Mouse (Mus musculus) cortical plate, adult 2 months (tissue): ENCODE results near the gene Adamtsl4. TPM values are rescaled to one million over a fixed set of nuclear protein-coding genes. Genes with fewer than 3 reads are reported as not detected.
"Not testable (repeated sequence)": the region's sequence is repeated elsewhere in the genome, so short reads cannot be mapped to it uniquely, and the experiment has no call there.

Experiments
- H3K27ac ChIP-seq: fragments of 200-500 bp; 2 replicates; pipeline ENCODE4 v1.5.1; 2012; ENCODE audit warnings: low read length, control low read depth, inconsistent platforms; ENCODE audit not compliant: insufficient read depth
- H3K4me1 ChIP-seq: fragments of 200-500 bp; 2 replicates; pipeline ENCODE4 v1.6.1; 2011; ENCODE audit warnings: low read length; ENCODE audit not compliant: control insufficient read depth, insufficient read depth
- H3K4me3 ChIP-seq: fragments of 200-500 bp; 2 replicates; pipeline ENCODE4 v1.5.1; 2011; ENCODE audit warnings: mild to moderate bottlenecking, low read length, control low read depth; ENCODE audit not compliant: insufficient read depth
- CTCF ChIP-seq: fragments of 200-500 bp; IDR thresholded peaks from 2 replicates; pipeline ENCODE4 v1.5.1; 2011; ENCODE audit warnings: mild to moderate bottlenecking, control low read depth, low read length; ENCODE audit not compliant: insufficient read depth; ENCODE audit errors: extremely low read depth
- POLR2A ChIP-seq: fragments of 200-500 bp; IDR thresholded peaks from 2 replicates; pipeline ENCODE4 v1.6.1; 2011; ENCODE audit warnings: mild to moderate bottlenecking, low read length, control low read depth; ENCODE audit not compliant: insufficient read depth; ENCODE audit errors: extremely low read depth
- polyA plus RNA-seq: library from polyadenylated mRNA; depleted of rRNA; stranded (reverse); fragments of >200 nt; gene quantifications from 2 replicates; pipeline ENCODE4 v1.2.3, GENCODE M21; 2012

Adamtsl4 gene
- polyA plus RNA-seq, 1 experiment = 6.0 TPM

DNA sequence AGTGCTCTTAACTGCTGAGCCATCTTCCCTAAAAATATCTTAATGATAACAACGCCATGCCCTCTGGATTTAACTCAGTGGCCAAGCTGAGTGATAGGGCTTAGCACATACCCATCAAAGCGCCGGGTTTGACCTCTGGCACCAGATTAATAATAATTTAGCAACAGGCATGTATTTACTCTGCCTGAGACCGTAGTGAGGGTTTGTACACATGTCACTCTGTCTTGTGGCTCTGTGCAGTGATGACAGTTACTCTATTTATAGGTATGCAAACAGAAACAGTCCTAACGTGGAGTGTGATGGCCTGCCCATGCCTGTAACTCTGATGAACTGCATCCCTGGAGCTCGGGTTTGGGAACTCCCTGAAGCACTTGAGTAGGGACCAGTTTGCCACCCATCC, 5.0 kb upstream of the Adamtsl4 start:
- H3K27ac ChIP-seq = no peak overlapping the region
- H3K4me3 ChIP-seq = no peak overlapping the region
- TF ChIP-seq CTCF (no peak), POLR2A (no peak)
- peaks cover 2% of the 10 kb centered on the region; the same call in 1 of the 2 replicates for H3K4me1 ChIP-seq

DNA sequence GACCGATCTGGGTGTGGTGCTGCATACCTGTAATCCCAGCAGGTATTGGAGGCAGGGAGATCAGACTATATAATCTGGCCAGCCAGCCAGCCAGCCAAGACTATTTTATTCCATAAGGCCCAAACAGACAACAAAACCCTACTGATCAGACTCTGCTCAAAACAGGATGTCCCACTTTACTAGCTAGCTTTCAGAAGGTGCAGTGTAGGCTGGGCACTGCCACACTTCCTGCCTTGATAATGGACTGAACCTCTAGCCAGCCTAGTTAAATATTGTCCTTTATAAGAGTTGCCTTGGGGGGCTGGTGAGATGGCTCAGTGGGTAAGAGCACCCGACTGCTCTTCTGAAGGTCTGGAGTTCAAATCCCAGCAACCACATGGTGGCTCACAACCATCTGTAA, 2.8 kb upstream of the Adamtsl4 start:
- not testable (repeated sequence) for H3K27ac ChIP-seq, H3K4me3 ChIP-seq, H3K4me1 ChIP-seq

DNA sequence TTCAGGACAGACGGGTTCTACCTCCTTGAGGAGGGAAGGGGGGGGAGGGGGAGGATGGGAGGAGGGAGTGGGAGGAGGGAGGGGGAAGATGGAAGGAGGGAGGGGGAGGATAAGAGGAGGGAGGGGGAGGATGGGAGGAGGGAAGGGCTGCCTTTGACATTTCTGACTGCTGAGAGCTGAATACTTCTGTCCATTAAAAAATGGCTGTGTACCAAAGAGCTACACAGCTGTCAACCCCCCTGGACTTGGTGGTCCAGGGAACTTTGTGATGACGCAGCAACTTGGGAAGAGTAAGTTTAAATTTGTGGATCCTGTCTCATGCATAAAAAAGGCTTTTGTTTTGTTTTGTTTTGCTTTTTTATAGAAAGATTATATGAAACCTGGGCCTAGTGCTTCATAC, 2.2 kb upstream of the Adamtsl4 start:
- Histone ChIP-seq H3K4me3 (no peak overlapping the region), H3K4me1 (peaks cover under 1% of the 10 kb centered on the region; the same call in 1 of the 2 replicates), H3K27ac (no peak overlapping the region)
- no peak for TF ChIP-seq CTCF
- TF ChIP-seq POLR2A = no peak

DNA sequence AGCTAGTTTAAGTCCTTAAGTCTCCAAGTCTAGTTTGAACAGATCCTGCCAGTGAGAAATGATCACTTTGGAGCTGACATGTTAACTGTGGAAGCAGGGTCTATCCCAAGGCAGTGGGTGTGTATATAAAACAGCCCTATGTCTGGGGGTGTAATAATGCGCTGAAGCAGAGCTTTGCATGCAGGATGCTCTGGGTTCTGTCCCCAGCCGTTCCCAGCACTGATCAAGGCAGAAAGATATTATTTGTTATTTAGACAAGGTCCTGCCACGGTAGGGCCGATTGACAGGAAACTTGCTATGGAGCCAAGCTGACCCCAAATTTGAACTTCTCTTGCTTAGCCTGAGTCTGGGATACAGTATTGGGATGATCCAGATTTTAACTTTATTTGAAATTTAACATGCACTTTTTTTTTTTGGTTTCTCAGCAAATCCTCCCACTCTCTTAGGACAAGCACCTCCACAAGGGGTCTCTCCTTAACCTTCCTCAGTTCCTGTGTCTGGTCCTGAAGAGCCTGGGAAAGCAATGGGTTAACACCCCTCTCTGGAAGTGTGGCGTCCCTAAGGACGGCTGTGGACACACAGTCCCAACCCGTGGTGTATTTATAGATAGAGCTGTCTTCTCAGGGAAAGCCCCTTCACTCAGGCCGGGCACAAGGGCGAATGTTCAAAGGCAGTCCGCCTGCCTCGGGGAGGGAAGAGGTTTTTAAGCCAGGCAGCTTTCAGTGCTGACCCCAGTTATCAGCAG, 1.6 kb upstream of the Adamtsl4 start:
- Histone ChIP-seq H3K4me1 (no peaks in the 10 kb centered on the region), H3K27ac (no peak overlapping the region), H3K4me3 (no peak overlapping the region)
- TF ChIP-seq POLR2A (no peak), CTCF (no peak)

DNA sequence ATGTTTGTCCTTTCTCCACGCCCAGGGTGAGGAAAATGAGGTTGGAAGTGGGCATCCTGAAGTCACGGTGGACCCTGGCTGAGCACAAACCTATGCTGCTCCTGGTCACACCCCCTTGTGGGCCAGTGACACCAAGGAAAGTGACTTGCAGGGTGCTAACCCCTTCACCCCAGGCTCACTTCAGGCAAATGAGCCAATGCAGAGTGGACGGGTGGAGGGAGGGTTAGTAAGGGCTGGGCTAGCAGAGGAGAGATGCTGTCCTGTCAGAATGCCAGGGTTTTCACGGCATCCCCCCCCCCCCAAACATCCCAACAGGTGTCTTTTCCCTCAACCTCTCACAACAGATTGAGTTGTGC, 571 bp downstream of the Adamtsl4 start:
- Histone ChIP-seq H3K27ac (no peak overlapping the region), H3K4me1 (no peaks in the 10 kb centered on the region), H3K4me3 (peak overlapping the region; percentile 39)
- no peak for TF ChIP-seq CTCF
- TF ChIP-seq POLR2A = no peak

DNA sequence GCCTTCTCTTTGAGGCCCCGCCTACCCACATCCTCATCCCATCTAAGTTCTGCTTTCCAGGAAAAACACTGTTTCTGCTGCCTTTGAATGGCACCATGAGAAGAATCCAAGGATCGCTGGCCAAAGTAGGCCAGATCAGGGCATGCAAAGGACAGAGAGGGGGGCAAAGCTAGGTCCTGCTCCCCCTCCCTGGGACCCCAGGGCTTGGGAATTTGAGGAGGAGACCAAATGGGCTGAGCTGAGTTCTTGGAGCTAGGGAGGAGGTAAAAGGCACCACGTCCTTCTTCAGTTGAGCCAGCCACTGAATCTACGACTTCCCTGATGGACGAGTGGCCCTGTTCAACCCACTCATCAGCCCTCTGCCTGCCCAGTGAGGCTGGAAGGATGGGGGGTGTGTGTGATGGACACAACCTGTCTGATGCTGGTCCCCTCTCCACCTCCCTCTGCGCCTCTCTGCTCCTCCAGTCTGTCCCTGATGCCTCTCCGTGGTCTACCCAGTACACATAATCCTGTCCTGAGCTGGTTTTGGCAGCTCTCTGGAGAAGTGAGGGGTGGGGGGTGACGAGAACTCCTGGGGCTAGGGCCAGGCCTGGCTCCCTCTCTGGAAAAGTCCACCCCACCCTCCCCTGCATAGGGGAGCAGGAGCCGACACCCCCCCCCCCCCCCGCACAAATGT, 1.1 kb downstream of the Adamtsl4 start:
- Histone ChIP-seq H3K27ac (no peak overlapping the region), H3K4me3 (peak overlapping the region; percentile 39; the same call in 1 of the 2 replicates), H3K4me1 (no peaks in the 10 kb centered on the region)
- TF ChIP-seq CTCF (no peak), POLR2A (no peak)

DNA sequence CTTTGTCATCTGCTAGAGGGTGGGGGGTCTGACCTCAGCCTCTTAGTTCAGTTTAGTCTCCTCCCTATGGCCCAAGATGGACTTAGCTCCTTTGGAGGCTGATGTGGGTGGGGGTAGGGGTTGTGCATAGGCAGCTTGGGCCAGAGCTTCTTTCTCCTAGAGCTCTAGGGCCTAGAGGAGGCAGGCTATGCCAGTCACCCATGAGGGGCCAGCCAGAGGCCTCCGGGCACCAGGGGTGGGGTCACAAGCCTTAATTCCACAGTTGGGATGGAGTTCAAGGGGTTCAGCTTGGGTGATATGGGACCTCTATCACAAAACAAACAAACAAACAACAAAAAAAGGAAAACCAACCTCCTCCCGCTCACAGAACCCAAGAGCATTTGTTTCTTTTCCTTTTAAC, 2.0 kb downstream of the Adamtsl4 start:
- no peak for TF ChIP-seq POLR2A
- no peak for TF ChIP-seq CTCF
- no peaks in the 10 kb centered on the region for H3K4me1 ChIP-seq
- H3K27ac ChIP-seq = no peak overlapping the region
- H3K4me3 ChIP-seq = no peak overlapping the region

DNA sequence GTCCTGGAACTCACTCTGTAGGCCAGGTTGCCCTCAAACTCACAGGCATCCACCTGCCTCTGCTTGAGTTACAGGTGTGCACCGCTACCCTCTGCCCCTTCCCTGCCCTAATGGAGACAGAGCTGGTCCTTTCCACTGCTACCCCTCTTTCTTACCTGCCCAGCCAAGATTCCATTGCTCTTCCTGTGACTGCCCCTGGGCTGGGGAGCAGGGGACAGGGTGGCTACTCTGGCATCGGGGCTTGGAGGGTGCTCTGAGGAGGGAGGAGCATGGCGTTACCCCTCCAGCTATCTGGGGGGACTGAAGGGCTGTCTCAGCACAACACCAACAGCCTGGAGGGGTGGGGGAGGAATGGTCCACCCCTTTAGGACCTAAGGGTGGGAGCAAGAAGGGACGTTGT, 2.4 kb downstream of the Adamtsl4 start:
- H3K4me3 ChIP-seq = no peak overlapping the region
- no peaks in the 10 kb centered on the region for H3K4me1 ChIP-seq
- TF ChIP-seq CTCF = no peak
- TF ChIP-seq POLR2A = no peak
- H3K27ac ChIP-seq = no peak overlapping the region

DNA sequence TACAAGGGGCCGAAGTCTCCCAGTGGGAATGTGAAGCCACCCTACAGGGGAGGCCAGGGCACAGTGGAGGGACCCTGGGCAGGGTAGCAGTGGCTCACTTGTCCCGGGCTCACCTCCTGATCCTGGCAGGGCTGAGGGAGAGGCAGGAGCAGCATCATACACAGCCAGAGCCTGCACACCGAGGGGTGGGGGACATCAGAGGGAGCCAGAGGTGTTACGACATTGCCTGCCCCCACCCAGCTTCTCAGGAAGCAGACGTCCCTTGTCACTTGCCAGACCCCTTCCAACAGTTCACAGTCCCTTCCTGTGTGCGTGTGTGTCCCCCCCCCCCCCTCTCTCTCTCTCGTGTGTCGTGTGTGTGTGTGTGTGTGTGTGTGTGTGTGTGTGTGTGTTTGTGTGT, 2.9 kb downstream of the Adamtsl4 start:
- no peak overlapping the region for H3K4me3 ChIP-seq
- TF ChIP-seq POLR2A (no peak), CTCF (no peak)
- no peaks in the 10 kb centered on the region for H3K4me1 ChIP-seq
- H3K27ac ChIP-seq = no peak overlapping the region

DNA sequence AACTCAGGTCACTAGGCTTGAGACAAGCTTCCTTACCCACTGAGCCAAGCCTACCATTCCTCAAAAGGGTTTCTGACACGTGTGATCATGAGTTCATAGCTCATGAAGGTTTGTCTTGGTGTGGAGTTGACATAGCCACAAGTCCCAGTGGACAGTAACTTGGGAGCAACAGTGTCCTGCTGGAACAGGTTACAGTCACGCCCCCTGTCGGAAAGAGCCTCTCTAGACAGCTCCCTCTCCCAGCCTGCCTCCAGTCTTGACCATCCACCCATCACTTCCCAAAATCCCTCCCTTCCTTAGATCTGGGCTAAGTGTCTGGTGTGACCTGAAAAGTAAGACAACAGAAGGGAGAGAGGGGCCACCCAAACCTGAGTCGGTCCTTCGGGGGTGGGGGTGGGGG, 4.8 kb downstream of the Adamtsl4 start:
- no peak overlapping the region for H3K4me3 ChIP-seq
- no peak for TF ChIP-seq CTCF
- TF ChIP-seq POLR2A = no peak
- H3K27ac ChIP-seq = no peak overlapping the region
- no peaks in the 10 kb centered on the region for H3K4me1 ChIP-seq

DNA sequence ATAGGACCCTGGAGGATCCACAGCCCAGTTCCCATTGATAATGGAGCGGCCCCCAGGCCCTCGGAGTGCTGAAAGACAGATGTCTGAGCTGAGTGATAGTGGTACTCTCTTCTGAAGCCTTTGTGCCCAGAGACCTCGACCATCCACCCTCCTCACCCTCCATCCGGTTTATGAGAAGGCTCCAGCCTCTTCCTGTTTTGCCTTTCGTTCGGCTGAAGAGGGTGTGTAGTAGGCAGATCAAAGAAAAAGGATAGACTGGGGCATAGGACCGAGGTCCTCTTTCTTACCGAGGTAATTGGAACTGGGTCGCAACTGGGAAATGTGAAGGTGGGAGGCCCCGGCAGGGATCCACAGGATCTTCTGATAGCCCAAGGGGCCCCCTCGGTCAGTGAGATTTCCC, 6.4 kb downstream of the Adamtsl4 start:
- Histone ChIP-seq H3K4me1 (no peaks in the 10 kb centered on the region), H3K4me3 (no peak overlapping the region), H3K27ac (no peak overlapping the region)
- TF ChIP-seq CTCF (no peak), POLR2A (no peak)
